Mouse (Mus musculus) heart, adult 2 months (tissue): ENCODE results near the gene Pi4k2b. TPM values are rescaled to one million over a fixed set of nuclear protein-coding genes. Genes with fewer than 3 reads are reported as not detected.
A peak's percentile ranks its signal among the peaks of the same experiment; 100 is the strongest.
"Not testable (repeated sequence)": the region's sequence is repeated elsewhere in the genome, so short reads cannot be mapped to it uniquely, and the experiment has no call there.

Experiments
- DNase-seq, 2 experiments: peaks; one replicate each; pipeline ENCODE4 v3.0.0; 2021
- H3K27ac ChIP-seq: fragments of 200-600 bp; 2 replicates; pipeline ENCODE4 v1.8.1; 2022
- H3K27me3 ChIP-seq: fragments of 200-500 bp; 2 replicates; pipeline ENCODE4 v1.6.1; 2012; ENCODE audit warnings: mild to moderate bottlenecking, low read length, inconsistent platforms, mixed read lengths; ENCODE audit not compliant: control insufficient read depth, insufficient read depth
- H3K36me3 ChIP-seq: fragments of 200-500 bp; 2 replicates; pipeline ENCODE4 v1.6.1; 2012; ENCODE audit warnings: low read length, inconsistent platforms; ENCODE audit not compliant: control insufficient read depth, insufficient read depth
- H3K4me1 ChIP-seq: fragments of 200-500 bp; 2 replicates; pipeline ENCODE4 v1.6.1; 2011; ENCODE audit warnings: low read length; ENCODE audit not compliant: control insufficient read depth, insufficient read depth
- H3K4me3 ChIP-seq: fragments of 200-600 bp; 2 replicates; pipeline ENCODE4 v1.8.1; 2022
- H3K79me2 ChIP-seq: fragments of 200-500 bp; replicated peaks from 2 replicates; pipeline ENCODE4 v1.6.1; 2012; ENCODE audit warnings: mild to moderate bottlenecking, inconsistent platforms, low read length, moderate library complexity, mixed read lengths; ENCODE audit not compliant: control insufficient read depth, insufficient read depth
- H3K9ac ChIP-seq: fragments of 200-500 bp; 2 replicates; pipeline ENCODE4 v1.6.1; 2012; ENCODE audit warnings: low read depth, mild to moderate bottlenecking, control low read depth, inconsistent platforms, low read length, mixed read lengths
- CTCF ChIP-seq: fragments of 200-600 bp; IDR thresholded peaks from 2 replicates; pipeline ENCODE4 v1.8.1; 2022; ENCODE audit warnings: antibody characterized with exemption, mild to moderate bottlenecking, moderate library complexity
- EP300 ChIP-seq: fragments of 200-500 bp; IDR thresholded peaks from 2 replicates; pipeline ENCODE4 v1.6.1; 2011; ENCODE audit warnings: low read depth, low read length, control low read depth; ENCODE audit not compliant: insufficient read depth
- POLR2A ChIP-seq: fragments of 200-500 bp; IDR thresholded peaks from 2 replicates; pipeline ENCODE4 v1.6.1; 2011; ENCODE audit warnings: mild to moderate bottlenecking, low read depth, low read length, control low read depth; ENCODE audit not compliant: insufficient read depth
- WGBS: fragments of 180-500 bp; shearing (Covaris S2); methylation state at CpG from one replicate; pipeline ENCODE4 v1.1.7; 2018; 5-methylcytosine and 5-hydroxymethylcytosine counted together
- intact Hi-C: fragments of 180-260 bp; cut with DNase I; formaldehyde crosslinking; loops from one replicate; pipeline ENCODE4 v1.15.1; 2025
- polyA plus RNA-seq: library from polyadenylated mRNA; depleted of rRNA; stranded (reverse); fragments of >200 nt; gene quantifications from 2 replicates; pipeline ENCODE4 v1.2.3, GENCODE M21; 2012
- total RNA-seq, 2 experiments: library from RNA; stranded (reverse); gene quantifications; 2 replicates each; pipeline ENCODE4 v1.2.3; 2021

The Pi4k2b gene
- total and polyA plus RNA-seq, 3 experiments: 1.1 to 2.3 (median 1.9) TPM

GRCm38 (mm10) chr5:52774267-52774666 lies 32.9 kb downstream of the Pi4k2b start:
- H3K4me3 ChIP-seq: no peak overlapping the region
- intact Hi-C loops: no loop called here

GRCm38 (mm10) chr5:52775237-52775636 lies 33.9 kb downstream of the Pi4k2b start, which contains the start of gene Zcchc4:
Zcchc4 (plus strand) TSS chr5:52775409.
- Histone ChIP-seq H3K27ac (no peak within 1 kb of the TSS), H3K36me3 (no peaks in the 10 kb centered on the region), H3K79me2 (no peaks in the 10 kb centered on the region), H3K27me3 (no peaks in the 10 kb centered on the region), H3K4me3 (no peak within 1 kb of the TSS), H3K9ac (no peak within 1 kb of the TSS), H3K4me1 (no peaks in the 10 kb centered on the region)
- DNase-seq: no peak
- WGBS: 52% methylated on average over 8 of the region's 8 CpGs
- intact Hi-C loops: no loop called here
- TF ChIP-seq CTCF (no peak), POLR2A (no peak), EP300 (no peak)

More at GRCm38 (mm10) chr5:52774267-52774666, 32.9 kb downstream of the Pi4k2b start:
- no peak for DNase-seq
- Histone ChIP-seq H3K4me1 (no peaks in the 10 kb centered on the region), H3K9ac (no peak overlapping the region), H3K79me2 (no peaks in the 10 kb centered on the region), H3K27me3 (no peaks in the 10 kb centered on the region), H3K27ac (no peak overlapping the region), H3K36me3 (no peaks in the 10 kb centered on the region)
- WGBS: 82% methylated on average over 5 of the region's 5 CpGs
- no peak for TF ChIP-seq POLR2A
- TF ChIP-seq EP300: no peak
- TF ChIP-seq CTCF: no peak

DNA sequence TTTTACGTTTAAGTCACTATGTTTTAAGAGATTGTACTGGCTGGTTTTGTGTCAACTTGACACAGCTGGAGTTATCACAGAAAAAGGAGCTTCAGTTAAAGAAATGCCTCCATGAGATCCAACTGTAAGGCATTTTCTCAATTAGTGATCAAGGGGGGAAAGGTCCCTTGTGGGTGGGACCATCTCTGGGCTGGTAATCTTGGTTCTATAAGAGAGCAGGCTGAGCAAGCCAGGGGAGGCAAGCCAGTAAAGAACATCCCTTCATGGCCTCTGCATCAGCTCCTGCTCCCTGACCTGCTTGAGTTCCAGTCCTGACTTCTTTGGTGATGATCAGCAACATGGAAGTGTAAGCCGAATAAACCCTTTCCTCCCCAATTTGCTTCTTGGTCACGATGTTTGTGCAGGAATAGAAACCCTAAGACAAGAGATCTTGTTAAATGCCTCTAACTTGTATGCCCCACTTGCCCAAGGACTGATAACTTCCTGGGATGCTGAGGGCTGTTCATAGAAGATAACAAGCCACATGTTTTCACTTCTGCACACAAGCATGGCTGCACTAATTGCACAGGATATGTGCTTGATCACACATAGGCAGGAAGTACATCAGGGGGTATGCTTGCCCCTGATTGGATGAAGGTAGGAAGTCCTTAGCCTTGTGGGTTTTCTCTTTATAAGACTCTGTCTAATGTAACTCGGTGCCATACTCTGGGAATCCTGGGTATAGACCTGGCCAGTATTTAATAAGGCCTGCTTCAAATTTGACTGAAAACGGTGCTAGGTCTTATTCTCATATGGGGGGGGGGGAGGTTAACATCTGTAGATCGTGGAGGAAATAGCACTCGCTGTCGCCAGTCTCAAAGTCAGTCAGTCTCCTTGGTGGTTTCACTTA lies 35.3 kb downstream of the Pi4k2b start:
- H3K79me2 ChIP-seq, intact Hi-C loops, H3K9ac ChIP-seq, H3K4me1 ChIP-seq, H3K27ac ChIP-seq, H3K4me3 ChIP-seq, H3K27me3 ChIP-seq, H3K36me3 ChIP-seq, DNase-seq: not testable (repeated sequence)
- 85% methylated on average over 8 of the region's 8 CpGs for WGBS

DNA sequence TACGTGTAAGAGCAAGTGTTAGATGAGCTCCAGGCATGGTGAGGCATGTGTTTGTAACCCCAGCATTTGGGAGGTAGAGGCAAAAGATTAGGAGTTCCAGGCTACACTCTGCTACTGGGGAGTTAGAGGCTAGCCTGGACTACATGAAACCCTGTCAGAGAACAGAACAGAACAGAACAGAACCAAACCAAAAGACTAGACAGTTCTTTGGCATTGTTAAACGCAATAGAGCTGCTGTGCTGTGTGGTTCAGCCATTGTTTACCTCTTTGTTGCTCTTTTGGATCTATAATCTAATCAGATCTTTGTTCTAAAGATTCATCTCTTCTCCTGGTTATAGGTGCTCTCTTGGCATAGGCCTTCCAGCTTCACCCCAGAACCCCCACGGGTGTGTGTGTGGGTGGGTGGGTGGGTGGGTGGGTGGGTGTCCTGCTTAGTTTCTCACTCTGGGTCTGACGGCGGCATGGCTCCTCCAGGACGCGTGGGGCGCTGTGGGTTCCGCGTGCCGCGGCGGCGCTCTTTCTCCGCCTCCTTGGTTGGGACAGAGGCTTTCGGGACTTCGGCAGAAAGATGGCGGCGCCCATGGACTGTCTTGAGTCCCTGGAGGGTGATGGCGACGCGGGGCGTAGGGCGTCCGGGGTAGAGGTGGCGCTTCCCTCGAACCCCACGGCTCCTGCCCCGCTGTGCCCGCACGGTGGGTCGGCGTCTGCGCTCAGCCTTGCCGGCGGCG lies 41.3 kb downstream of the Pi4k2b start:
- H3K27ac ChIP-seq: peak overlapping the region; percentile 69
- WGBS: 4% methylated on average over 37 of the region's 37 CpGs
- DNase-seq: peak; percentile 87 to 89
- H3K79me2 ChIP-seq: no peaks in the 10 kb centered on the region
- no peaks in the 10 kb centered on the region; the same call in 1 of the 2 replicates for H3K4me1 ChIP-seq
- peaks cover 2% of the 10 kb centered on the region for H3K36me3 ChIP-seq
- peak overlapping the region; percentile 99 for H3K4me3 ChIP-seq
- peak; percentile 40; the same call in 1 of the 2 replicates for TF ChIP-seq EP300
- TF ChIP-seq POLR2A: peak; percentile 62; the same call in 1 of the 2 replicates
- TF ChIP-seq CTCF: peak; percentile 87
- H3K9ac ChIP-seq: peak overlapping the region; percentile 94
- H3K27me3 ChIP-seq: no peaks in the 10 kb centered on the region
- intact Hi-C loops: loop anchor here (5.0 to 10.0 kb wide), 3 partner anchors 40 to 108 kb away; partner anchors contain the start of genes Anapc4 and Pi4k2b

GRCm38 (mm10) chr5:52783251-52783620 lies 41.9 kb downstream of the Pi4k2b start:
- Histone ChIP-seq H3K9ac (peak overlapping the region; percentile 94), H3K4me1 (no peaks in the 10 kb centered on the region; the same call in 1 of the 2 replicates), H3K4me3 (peak overlapping the region; percentile 99), H3K36me3 (peaks cover 2% of the 10 kb centered on the region), H3K79me2 (no peaks in the 10 kb centered on the region), H3K27me3 (no peaks in the 10 kb centered on the region), H3K27ac (peak overlapping the region; percentile 69)
- under 1% methylated on average over 9 of the region's 9 CpGs for WGBS
- DNase-seq: no peak
- intact Hi-C loops: loop anchor here (5.0 to 10.0 kb wide), 3 partner anchors 41 to 108 kb away; partner anchors contain the start of genes Anapc4 and Pi4k2b
- TF ChIP-seq CTCF (no peak), EP300 (no peak), POLR2A (no peak)
